Mouse (Mus musculus) CH12.LX (cell line): Measurements from ENCODE around the gene Srgn. TPM values are rescaled to one million over a fixed set of nuclear protein-coding genes. Genes with fewer than 3 reads are reported as not detected.

Experiments
- DNase-seq: peaks from one replicate; pipeline ENCODE4 v3.0.0-alpha.2; 2013; ENCODE audit errors: extremely low read depth
- H3K27ac ChIP-seq: 2 replicates; pipeline ENCODE4 v1.5.1; 2012; ENCODE audit warnings: low read depth, mild to moderate bottlenecking, control low read depth, moderate library complexity; ENCODE audit not compliant: insufficient read depth
- H3K27me3 ChIP-seq: replicated peaks from 2 replicates; pipeline ENCODE3; 2012; ENCODE audit warnings: inconsistent platforms
- H3K36me3 ChIP-seq, 2 experiments: replicated peaks in 1 of 2; 2 replicates each; pipeline versions ENCODE3 to v1.6.1; 2012; ENCODE audit warnings: inconsistent platforms in 1 of 2, low read length in 1 of 2, mild to moderate bottlenecking in 1 of 2, mixed read lengths in 1 of 2, moderate library complexity in 1 of 2; ENCODE audit not compliant: control insufficient read depth in 1 of 2, insufficient read depth in 1 of 2
- H3K4me1 ChIP-seq, 2 experiments: 2 replicates each; pipeline ENCODE4 v1.6.1; 2012; ENCODE audit warnings: inconsistent platforms in 1 of 2, moderate library complexity in 1 of 2; ENCODE audit not compliant: insufficient read depth in 2 of 2, control insufficient read depth in 1 of 2
- H3K4me2 ChIP-seq: 2 replicates; pipeline ENCODE4 v1.6.1; 2012; ENCODE audit warnings: low read depth, mild to moderate bottlenecking, control low read depth; ENCODE audit not compliant: poor library complexity, insufficient read depth, severe bottlenecking
- H3K4me3 ChIP-seq, 3 experiments: fragments of 150-350 bp in 1 of 3; sonication (generic) in 1 of 3; replicated peaks in 1 of 3; 2 replicates each; pipeline versions ENCODE3 to v1.5.1; 2011 to 2012; ENCODE audit warnings: low read depth in 2 of 3, low read length in 2 of 3, mild to moderate bottlenecking in 2 of 3, moderate library complexity in 2 of 3, control low read depth in 1 of 3, improper control_type of control experiment in 1 of 3, inconsistent platforms in 1 of 3, mixed read lengths in 1 of 3; ENCODE audit not compliant: poor library complexity in 1 of 3
- H3K79me2 ChIP-seq: replicated peaks from 2 replicates; pipeline ENCODE4 v1.6.1; 2012; ENCODE audit warnings: mild to moderate bottlenecking, moderate library complexity; ENCODE audit not compliant: control insufficient read depth, poor library complexity, insufficient read depth, severe bottlenecking; ENCODE audit errors: extremely low read depth
- H3K9ac ChIP-seq: 2 replicates; pipeline ENCODE4 v1.6.1; 2012; ENCODE audit warnings: low read depth, mild to moderate bottlenecking, control low read depth, moderate library complexity; ENCODE audit not compliant: insufficient read depth
- H3K9me3 ChIP-seq: replicated peaks from 2 replicates; pipeline ENCODE3; 2012; ENCODE audit warnings: low read length, inconsistent platforms, mixed read lengths
- BHLHE40 ChIP-seq: IDR thresholded peaks from 2 replicates; pipeline ENCODE4 v1.6.1; 2011; ENCODE audit warnings: mild to moderate bottlenecking, low read depth, low read length, improper control_type of control experiment
- CHD2 ChIP-seq: IDR thresholded peaks from 2 replicates; pipeline ENCODE4 v1.6.1; 2011; ENCODE audit warnings: low read length, improper control_type of control experiment
- CTCF ChIP-seq, 2 experiments: IDR thresholded peaks in 1 of 2; conservative IDR thresholded peaks in 1 of 2; 2 replicates each; pipeline ENCODE4 v1.5.1; 2011 to 2012; ENCODE audit warnings: low read depth in 2 of 2, low read length in 2 of 2, improper control_type of control experiment in 1 of 2, inconsistent platforms in 1 of 2, mild to moderate bottlenecking in 1 of 2, moderate library complexity in 1 of 2
- E2F4 ChIP-seq: IDR thresholded peaks from 2 replicates; pipeline ENCODE4 v1.6.1; 2011; ENCODE audit warnings: low read depth, low read length, improper control_type of control experiment; ENCODE audit not compliant: insufficient replicate concordance
- ELF1 ChIP-seq: IDR thresholded peaks from 2 replicates; pipeline ENCODE4 v1.6.1; 2014; ENCODE audit warnings: low read depth, mild to moderate bottlenecking, inconsistent platforms, low read length, improper control_type of control experiment
- EP300 ChIP-seq: IDR thresholded peaks from 2 replicates; pipeline ENCODE4 v1.6.1; 2011; ENCODE audit warnings: low read length, improper control_type of control experiment
- ETS1 ChIP-seq: conservative IDR thresholded peaks from 2 replicates; pipeline ENCODE4 v1.6.1; 2012; ENCODE audit warnings: low read depth, mild to moderate bottlenecking, inconsistent platforms, low read length, improper control_type of control experiment, moderate library complexity
- IRF4 ChIP-seq: IDR thresholded peaks from 2 replicates; pipeline ENCODE4 v1.6.1; 2014; ENCODE audit warnings: low read depth, mild to moderate bottlenecking, inconsistent platforms, low read length, improper control_type of control experiment
- JUN ChIP-seq: IDR thresholded peaks from 2 replicates; pipeline ENCODE4 v1.6.1; 2011; ENCODE audit warnings: low read depth, mild to moderate bottlenecking, low read length, improper control_type of control experiment, moderate library complexity; ENCODE audit not compliant: insufficient read depth
- MAZ ChIP-seq: IDR thresholded peaks from 2 replicates; pipeline ENCODE4 v1.6.1; 2012; ENCODE audit warnings: low read depth, mild to moderate bottlenecking, inconsistent platforms, low read length, improper control_type of control experiment, moderate library complexity
- MEF2A ChIP-seq: IDR thresholded peaks from 2 replicates; pipeline ENCODE4 v1.6.1; 2014; ENCODE audit warnings: low read depth, mild to moderate bottlenecking, inconsistent platforms, low read length, improper control_type of control experiment, borderline replicate concordance
- NELFE ChIP-seq: IDR thresholded peaks from 2 replicates; pipeline ENCODE4 v1.6.1; 2011; ENCODE audit warnings: low read depth, low read length, improper control_type of control experiment
- NRF1 ChIP-seq: IDR thresholded peaks from 2 replicates; pipeline ENCODE4 v1.6.1; 2014; ENCODE audit warnings: low read depth, mild to moderate bottlenecking, inconsistent platforms, low read length, improper control_type of control experiment, moderate library complexity
- PAX5 ChIP-seq: IDR thresholded peaks from 2 replicates; pipeline ENCODE4 v1.6.1; 2012; ENCODE audit warnings: low read length, inconsistent platforms, mixed read lengths
- SIN3A ChIP-seq: IDR thresholded peaks from 2 replicates; pipeline ENCODE4 v1.6.1; 2012; ENCODE audit warnings: low read length, improper control_type of control experiment, inconsistent platforms
- USF2 ChIP-seq: conservative IDR thresholded peaks from 2 replicates; pipeline ENCODE4 v1.6.1; 2011; ENCODE audit warnings: low read depth, low read length, improper control_type of control experiment
- ZC3H11A ChIP-seq: IDR thresholded peaks from 2 replicates; pipeline ENCODE4 v1.6.1; 2012; ENCODE audit warnings: low read depth, mild to moderate bottlenecking, inconsistent platforms, low read length, improper control_type of control experiment
- ZMIZ1 ChIP-seq: IDR thresholded peaks from 2 replicates; pipeline ENCODE4 v1.6.1; 2012; ENCODE audit warnings: low read depth, mild to moderate bottlenecking, inconsistent platforms, low read length, improper control_type of control experiment
- dilution Hi-C: fragments of 300-500 bp; cut with MboI; formaldehyde crosslinking; loops from 2 replicates; pipeline ENCODE4 v1.14.3; 2020; ENCODE audit warnings: low sequenced_read_pairs; ENCODE audit not compliant: extremely low pct_unique_long_range_greater_than_20kb, extremely low pct_ligation_motif_present
- in situ Hi-C: fragments of 300-500 bp; cut with MboI; formaldehyde crosslinking; loops from 3 replicates; pipeline ENCODE4 v1.14.3; 2019; ENCODE audit warnings: low sequenced_read_pairs, low pct_ligation_motif_present, low pct_unique_long_range_greater_than_20kb, mixed read lengths
- polyA plus RNA-seq: library from polyadenylated mRNA; unstranded; fragments of >175 nt; gene quantifications from 2 replicates; pipeline ENCODE4 v1.2.1, GENCODE M21; 2012; ENCODE audit warnings: low read depth; ENCODE audit not compliant: insufficient read length
- total RNA-seq, 2 experiments: library from RNA; depleted of rRNA; stranded (reverse); fragments of 300-350 nt in 1 of 2; fragments of >200 nt in 1 of 2; gene quantifications; 2 replicates each; pipeline ENCODE4 v1.2.3; 2012 to 2014

The Srgn gene
- total and polyA plus RNA-seq, 3 experiments, result 189 to 519 (median 516) TPM

DNA sequence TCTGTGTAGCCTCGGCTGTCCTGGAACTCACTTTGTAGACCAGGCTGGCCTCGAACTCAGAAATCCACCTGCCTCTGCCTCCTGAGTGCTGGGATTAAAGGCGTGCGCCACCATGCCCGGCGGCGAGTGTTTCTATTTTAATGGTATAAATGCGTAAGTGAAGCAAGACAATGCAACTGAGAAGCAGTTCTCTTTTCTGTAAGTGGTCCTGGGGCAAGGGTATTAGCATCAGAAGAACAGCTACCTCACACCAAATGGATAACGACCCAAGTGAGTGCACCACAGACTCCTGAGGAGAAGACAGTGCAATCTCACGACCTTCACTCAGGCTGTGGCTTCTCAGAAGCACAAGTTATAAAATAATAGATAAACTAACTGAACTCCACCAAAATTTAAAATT is 52.3 kb downstream of the Srgn start:
- H3K9ac ChIP-seq, result no peak overlapping the region
- no peaks in the 10 kb centered on the region for H3K27me3 ChIP-seq
- no peak overlapping the region for H3K4me3 ChIP-seq
- H3K4me2 ChIP-seq, result no peak overlapping the region
- DNase-seq, result no peak
- no peaks in the 10 kb centered on the region for H3K4me1 ChIP-seq
- in situ Hi-C loops, result no loop called here
- no peak for TF ChIP-seq E2F4
- no peak for TF ChIP-seq SIN3A
- no peak for TF ChIP-seq JUN
- TF ChIP-seq EP300, result no peak
- TF ChIP-seq ETS1, result no peak
- no peak for TF ChIP-seq ZMIZ1
- no peak for TF ChIP-seq NELFE
- no peak for TF ChIP-seq ZC3H11A
- no peak for TF ChIP-seq PAX5
- no peak overlapping the region for H3K27ac ChIP-seq
- dilution Hi-C loops, result no loop called here
- no peaks in the 10 kb centered on the region for H3K9me3 ChIP-seq
- H3K36me3 ChIP-seq, result peaks cover 6 to 37% of the 10 kb centered on the region in 2 experiments
- peaks cover 9% of the 10 kb centered on the region; the same call in 1 of the 2 replicates for H3K79me2 ChIP-seq

GRCm38 (mm10) chr10:62471105-62471504 is 56.1 kb downstream of the Srgn start:
- Histone ChIP-seq H3K9ac (no peak overlapping the region), H3K4me2 (no peak overlapping the region), H3K9me3 (no peaks in the 10 kb centered on the region), H3K36me3 (peaks cover 3 to 39% of the 10 kb centered on the region in 2 experiments), H3K79me2 (0 out of 2 replicates have a peak, but pooled peaks cover 4% of the 10 kb centered on the region), H3K4me3 (no peak overlapping the region), H3K27me3 (no peaks in the 10 kb centered on the region), H3K27ac (no peak overlapping the region), H3K4me1 (no peaks in the 10 kb centered on the region)
- in situ Hi-C loops, result no loop called here
- no peak for DNase-seq
- dilution Hi-C loops, result no loop called here
- TF ChIP-seq NELFE (no peak), CHD2 (no peak), CTCF (conservative IDR thresholded peaks at IDR 0.05 in 1 of 2, IDR thresholded peaks at IDR 0.05 in 1 of 2; ENCODE audit: low read depth in 2 of 2, low read length in 2 of 2) (no peak), MAZ (no peak), ELF1 (no peak), USF2 (no peak), NRF1 (no peak), MEF2A (no peak), IRF4 (no peak), ZC3H11A (no peak), BHLHE40 (no peak)
